ENCODE assay signal across 20 mouse cellular contexts in genomic region chr10:42188091-42188490, GRCm38 (mm10).
DNase-seq lines count a peak whose midpoint lies in the region; ATAC-seq and TF ChIP-seq lines count a peak whose summit lies in the region.
"Had no signal": no experiment of that assay in that cellular context is flagged by ENCODE, and none has a peak within 500 bp of the region (broad histone marks: within the 10 kb centered on the region; RNA-seq: fewer than 3 reads in every experiment).

No protein-coding gene starts in this region.

- no peaks in the 10 kb centered on the region for H3K9me3 ChIP-seq in lung, postnatal 0 days (ENCODE audit: low read length)
- H3K9me3 ChIP-seq in limb, embryonic 10.5 days (replicated peaks): no peaks in the 10 kb centered on the region
- H3K9me3 ChIP-seq: embryonic facial prominence, embryonic 15.5 days; liver, embryonic 15.5 days had no signal

- no peak overlapping the region for H3K4me3 ChIP-seq in cerebellum, adult 2 months (replicated peaks; ENCODE audit: insufficient read depth, low read depth, low read length)
- no peak overlapping the region for H3K4me3 ChIP-seq in lung, postnatal 0 days (ENCODE audit: low read depth, low read length)
- no peak overlapping the region for H3K4me3 ChIP-seq in limb, embryonic 10.5 days
- H3K4me3 ChIP-seq: embryonic facial prominence, embryonic 15.5 days; liver, embryonic 15.5 days had no signal

- no peak for TF ChIP-seq CTCF in cerebellum, adult 2 months (IDR thresholded peaks at IDR 0.05; ENCODE audit: borderline replicate concordance, insufficient read depth, low read depth, low read length)
- no peak for TF ChIP-seq CTCF in lung, postnatal 0 days (IDR thresholded peaks at IDR 0.05)

- peaks cover 21% of the 10 kb centered on the region for H3K36me3 ChIP-seq in lung, postnatal 0 days (ENCODE audit: insufficient read depth, low read length)
- H3K36me3 ChIP-seq in limb, embryonic 10.5 days: peaks cover 22% of the 10 kb centered on the region

- H3K27ac ChIP-seq in cerebellum, adult 2 months (ENCODE audit: insufficient read depth, low read length): peak overlapping the region; percentile 37
- H3K27ac ChIP-seq in lung, postnatal 0 days (ENCODE audit: low read length): peak overlapping the region; percentile 20; the same call in 1 of the 2 replicates
- peak overlapping the region; percentile 53; the same call in 1 of the 2 replicates for H3K27ac ChIP-seq in limb, embryonic 10.5 days
- H3K27ac ChIP-seq: embryonic facial prominence, embryonic 15.5 days; hindbrain, postnatal 0 days; liver, embryonic 15.5 days; macrophage had no signal

- H3K4me1 ChIP-seq in cerebellum, adult 2 months (ENCODE audit: control insufficient read depth, insufficient read depth, low read length): peaks cover 74% of the 10 kb centered on the region
- H3K4me1 ChIP-seq in lung, postnatal 0 days (ENCODE audit: insufficient read depth, low read depth, low read length): peaks cover 24% of the 10 kb centered on the region
- H3K4me1 ChIP-seq in limb, embryonic 10.5 days: peaks cover 52% of the 10 kb centered on the region

- TF ChIP-seq POLR2A in cerebellum, adult 2 months (IDR thresholded peaks at IDR 0.05; ENCODE audit: borderline replicate concordance, insufficient read depth, low read length): no peak

- H3K9ac ChIP-seq in lung, postnatal 0 days (replicated peaks; ENCODE audit: low read depth): no peak overlapping the region
- H3K9ac ChIP-seq: embryonic facial prominence, embryonic 15.5 days; liver, embryonic 15.5 days had no signal

- no peak for TF ChIP-seq EP300 in lung, postnatal 0 days (IDR thresholded peaks at IDR 0.05)

- DNase-seq in cerebellum, adult 2 months: no peak
- no peak for DNase-seq in cerebellum, adult 9-10 months
- DNase-seq in heart, adult 11 months: peak; percentile 95
- DNase-seq in heart, postnatal 10 days: no peak
- no peak for DNase-seq in lung, postnatal 0 days (ENCODE audit: low spot score)
- DNase-seq in lung, adult 18-20 months: no peak
- no peak for DNase-seq in limb, embryonic 10.5 days (ENCODE audit: low spot score)
- DNase-seq in frontal cortex, postnatal 25 days (ENCODE audit: low spot score in 2 of 2): no peak
- DNase-seq: adrenal gland, postnatal 36 days; gastrocnemius, postnatal 14 days; kidney, adult 9 months; kidney, postnatal 14 days; left cerebral cortex, postnatal 4 days; liver; thymus, adult 18-20 months had no signal

- WGBS in cerebellum, adult 2 months: 51% methylated on average over 9 of the region's 9 CpGs
- 64% methylated on average over 9 of the region's 9 CpGs for WGBS in lung, postnatal 0 days
- WGBS in limb, embryonic 10.5 days: 47% methylated on average over 9 of the region's 9 CpGs

- no peaks in the 10 kb centered on the region for H3K27me3 ChIP-seq in cerebellum, adult 2 months (ENCODE audit: control insufficient read depth, insufficient read depth, low read length)
- no peaks in the 10 kb centered on the region for H3K27me3 ChIP-seq in lung, postnatal 0 days (replicated peaks; ENCODE audit: insufficient read depth, low read length)
- no peaks in the 10 kb centered on the region for H3K27me3 ChIP-seq in limb, embryonic 10.5 days (ENCODE audit: low read depth, poor library complexity, severe bottlenecking)
- H3K27me3 ChIP-seq: embryonic facial prominence, embryonic 15.5 days; liver, embryonic 15.5 days had no signal

- no peak for ATAC-seq in lung, postnatal 0 days
- ATAC-seq: hindbrain, postnatal 0 days; intestine, embryonic 16.5 days had no signal

- H3K4me2 ChIP-seq in lung, postnatal 0 days (replicated peaks; ENCODE audit: low read depth, low read length): no peak overlapping the region
- H3K4me2 ChIP-seq: embryonic facial prominence, embryonic 15.5 days; liver, embryonic 15.5 days had no signal

- intact Hi-C loops in heart, postnatal 10 days (cut with DNase I): no loop called here
